Mouse (Mus musculus) neural tube, embryonic 13.5 days (tissue): ENCODE results near the gene Mn1. TPM values are rescaled to one million over a fixed set of nuclear protein-coding genes. Genes with fewer than 3 reads are reported as not detected.

Source experiments
- ATAC-seq: fragments of 200-750 bp; cut with Nextera tagmentation; 2 replicates; pipeline ENCODE4 v1.8.0; 2017; ENCODE audit warnings: low read depth, mild to moderate bottlenecking, moderate TSS enrichment, moderate library complexity
- H3K27ac ChIP-seq: fragments of 300-500 bp; sonication (generic); replicated peaks from 2 replicates; pipeline ENCODE4 v1.5.1; 2015; ENCODE audit warnings: moderate library complexity, mild to moderate bottlenecking, inconsistent platforms
- H3K27me3 ChIP-seq: fragments of 300-500 bp; sonication (generic); 2 replicates; pipeline ENCODE4 v1.6.1; 2015; ENCODE audit warnings: mild to moderate bottlenecking, inconsistent platforms
- H3K36me3 ChIP-seq: fragments of 300-500 bp; sonication (generic); 2 replicates; pipeline ENCODE4 v1.6.1; 2015; ENCODE audit warnings: mild to moderate bottlenecking, inconsistent platforms
- H3K4me1 ChIP-seq: fragments of 300-500 bp; sonication (generic); replicated peaks from 2 replicates; pipeline ENCODE4 v1.6.1; 2015; ENCODE audit warnings: inconsistent platforms
- H3K4me2 ChIP-seq: fragments of 300-500 bp; sonication (generic); 2 replicates; pipeline ENCODE4 v1.6.1; 2015; ENCODE audit warnings: inconsistent platforms, mild to moderate bottlenecking, moderate library complexity
- H3K4me3 ChIP-seq: fragments of 300-500 bp; sonication (generic); 2 replicates; pipeline ENCODE4 v1.5.1; 2015; ENCODE audit warnings: mild to moderate bottlenecking, inconsistent platforms
- H3K9ac ChIP-seq: fragments of 300-500 bp; sonication (generic); 2 replicates; pipeline ENCODE4 v1.6.1; 2015; ENCODE audit warnings: moderate library complexity, mild to moderate bottlenecking, inconsistent platforms
- H3K9me3 ChIP-seq: fragments of 300-500 bp; sonication (generic); 2 replicates; pipeline ENCODE4 v1.6.1; 2016; ENCODE audit warnings: inconsistent platforms
- WGBS: fragments of 180-500 bp; shearing (Covaris S2); methylation state at CpG from one replicate; pipeline ENCODE4 v1.1.7; 2015; 5-methylcytosine and 5-hydroxymethylcytosine counted together
- polyA plus RNA-seq: library from polyadenylated mRNA; unstranded; fragments of >200 nt; fragmentation: Nextera tagmentation; extraction: Ambion mirVana; gene quantifications from 2 replicates; pipeline ENCODE4 v1.2.1, GENCODE M21; 2015

Mn1 gene
- polyA plus RNA-seq, 1 experiment from 2014 or later: 22.3 TPM

DNA sequence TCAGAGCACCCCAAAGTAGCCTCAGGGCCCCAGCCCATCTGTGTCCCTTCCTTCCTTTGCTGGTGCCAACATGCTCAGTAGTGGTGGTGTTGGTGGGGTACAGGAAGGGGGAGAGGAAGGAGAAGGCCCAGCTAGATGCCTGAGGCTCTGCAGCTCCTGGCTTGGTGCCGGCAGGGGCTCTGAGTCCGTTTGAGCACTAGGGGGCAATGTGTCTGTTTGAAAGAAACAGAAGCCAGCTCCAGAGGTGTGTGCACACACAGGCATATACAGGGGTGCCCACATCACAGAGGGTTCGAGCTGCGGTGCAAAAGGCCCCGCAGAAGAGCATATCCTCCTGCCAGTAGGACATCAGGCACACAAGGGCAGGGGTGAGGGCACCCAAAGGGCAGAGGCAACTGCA, 3.0 kb upstream of the Mn1 start:
- Histone ChIP-seq H3K9me3 (no peaks in the 10 kb centered on the region), H3K4me3 (no peak overlapping the region), H3K4me1 (peaks cover 60% of the 10 kb centered on the region), H3K27ac (peak overlapping the region; percentile 54), H3K4me2 (peak overlapping the region; percentile 95), H3K36me3 (no peaks in the 10 kb centered on the region), H3K9ac (peak overlapping the region; percentile 97; the same call in 1 of the 2 replicates), H3K27me3 (peaks cover 34% of the 10 kb centered on the region)
- WGBS: 0% methylated on average over 5 of the region's 5 CpGs
- ATAC-seq: peak; percentile 28; the same call in 1 of the 2 replicates

- Histone ChIP-seq H3K27me3 (peaks cover 30% of the 10 kb centered on the region), H3K9ac (peak overlapping the region; percentile 97; the same call in 1 of the 2 replicates), H3K9me3 (no peaks in the 10 kb centered on the region), H3K27ac (peak overlapping the region; percentile 54), H3K4me3 (peak overlapping the region; percentile 87; the same call in 1 of the 2 replicates), H3K4me1 (peaks cover 60% of the 10 kb centered on the region), H3K36me3 (no peaks in the 10 kb centered on the region), H3K4me2 (peak overlapping the region; percentile 95)
- WGBS: 44% methylated on average over 4 of the region's 4 CpGs
- no peak for ATAC-seq
These were observed 2.4 kb upstream of the Mn1 start for GRCm38 (mm10) chr5:111414770-111415249.

GRCm38 (mm10) chr5:111415575-111415974, 1.6 kb upstream of the Mn1 start:
- Histone ChIP-seq H3K27me3 (peaks cover 27% of the 10 kb centered on the region), H3K4me1 (peaks cover 68% of the 10 kb centered on the region), H3K9ac (peak overlapping the region; percentile 97), H3K27ac (peak overlapping the region; percentile 94; the same call in 1 of the 2 replicates), H3K36me3 (no peaks in the 10 kb centered on the region), H3K4me3 (peak overlapping the region; percentile 87), H3K4me2 (peak overlapping the region; percentile 95), H3K9me3 (no peaks in the 10 kb centered on the region)
- WGBS: under 1% methylated on average over 14 of the region's 14 CpGs
- no peak for ATAC-seq

DNA sequence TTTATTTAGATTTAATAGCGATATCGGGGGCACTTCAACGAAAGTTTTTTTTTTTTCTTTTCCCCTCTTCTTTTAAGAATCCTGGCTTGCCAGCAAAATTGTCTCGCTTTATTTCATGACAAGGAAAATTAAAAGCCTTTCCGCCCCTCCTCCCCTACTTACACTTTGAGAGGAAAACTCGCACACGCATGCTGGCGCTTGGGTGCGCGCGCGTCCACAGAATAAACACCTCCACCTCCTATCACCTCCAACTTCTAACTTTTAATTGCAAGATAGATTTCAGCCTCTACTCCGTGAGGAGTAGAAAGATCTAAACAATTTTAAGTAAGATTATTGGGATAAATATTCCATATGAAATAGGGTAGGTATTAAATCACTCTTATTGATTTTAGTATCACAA, 1.1 kb upstream of the Mn1 start:
- Histone ChIP-seq H3K4me3 (peak overlapping the region; percentile 87), H3K9ac (peak overlapping the region; percentile 97), H3K36me3 (0 out of 2 replicates have a peak, but pooled peaks cover 4% of the 10 kb centered on the region), H3K4me2 (peak overlapping the region; percentile 95), H3K9me3 (no peaks in the 10 kb centered on the region), H3K4me1 (peaks cover 73% of the 10 kb centered on the region), H3K27me3 (peaks cover 29% of the 10 kb centered on the region), H3K27ac (peak overlapping the region; percentile 94)
- under 1% methylated on average over 13 of the region's 13 CpGs for WGBS
- ATAC-seq: no peak

DNA sequence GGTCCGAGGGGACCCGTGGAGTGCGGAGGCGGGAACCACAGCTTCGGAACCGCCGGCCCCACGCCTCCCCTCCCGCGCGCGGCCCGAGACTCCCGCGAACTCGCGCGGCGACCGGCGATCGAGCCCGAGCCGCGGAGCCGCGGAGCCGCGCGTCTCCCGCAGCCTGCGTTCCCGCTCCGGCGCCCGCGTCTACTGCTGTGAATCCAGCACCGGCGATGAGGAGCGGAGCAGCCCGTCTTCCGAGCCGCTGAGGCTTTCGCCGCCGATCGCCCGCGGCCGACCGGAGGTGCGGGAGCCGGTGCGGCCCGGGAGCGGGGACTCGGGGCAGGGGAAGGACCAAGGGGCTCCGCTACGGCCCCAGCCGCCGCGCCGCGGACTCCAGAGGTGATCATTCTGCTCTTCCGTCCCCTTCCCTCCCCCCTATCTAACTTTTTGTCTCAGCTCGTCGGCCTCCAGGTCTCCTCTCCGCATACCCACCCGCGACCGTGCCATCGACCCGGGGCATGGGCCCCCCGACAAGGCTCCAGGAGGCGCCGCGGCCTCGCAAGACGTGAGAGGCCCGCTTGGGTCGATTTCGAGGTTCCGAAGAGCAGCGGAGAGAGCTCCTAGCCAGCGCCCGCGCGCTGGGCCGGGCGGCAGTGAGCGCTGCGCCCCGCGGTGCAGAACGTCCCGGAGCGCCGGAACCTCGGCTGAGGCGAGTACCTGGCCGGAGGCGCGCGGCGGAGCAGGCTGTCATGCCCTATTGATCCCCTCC, 393 bp downstream of the Mn1 start:
- H3K9ac ChIP-seq: peak overlapping the region; percentile 97
- H3K4me1 ChIP-seq: peaks cover 88% of the 10 kb centered on the region
- peak overlapping the region; percentile 94 for H3K27ac ChIP-seq
- peak overlapping the region; percentile 87 for H3K4me3 ChIP-seq
- peak overlapping the region; percentile 95 for H3K4me2 ChIP-seq
- no peaks in the 10 kb centered on the region for H3K9me3 ChIP-seq
- H3K36me3 ChIP-seq: 0 out of 2 replicates have a peak, but pooled peaks cover 12% of the 10 kb centered on the region
- 0% methylated on average over 98 of the region's 105 CpGs for WGBS
- peaks cover 21% of the 10 kb centered on the region for H3K27me3 ChIP-seq
- ATAC-seq: 0 out of 2 replicates have a peak, but pooled peaks have one; percentile 2

DNA sequence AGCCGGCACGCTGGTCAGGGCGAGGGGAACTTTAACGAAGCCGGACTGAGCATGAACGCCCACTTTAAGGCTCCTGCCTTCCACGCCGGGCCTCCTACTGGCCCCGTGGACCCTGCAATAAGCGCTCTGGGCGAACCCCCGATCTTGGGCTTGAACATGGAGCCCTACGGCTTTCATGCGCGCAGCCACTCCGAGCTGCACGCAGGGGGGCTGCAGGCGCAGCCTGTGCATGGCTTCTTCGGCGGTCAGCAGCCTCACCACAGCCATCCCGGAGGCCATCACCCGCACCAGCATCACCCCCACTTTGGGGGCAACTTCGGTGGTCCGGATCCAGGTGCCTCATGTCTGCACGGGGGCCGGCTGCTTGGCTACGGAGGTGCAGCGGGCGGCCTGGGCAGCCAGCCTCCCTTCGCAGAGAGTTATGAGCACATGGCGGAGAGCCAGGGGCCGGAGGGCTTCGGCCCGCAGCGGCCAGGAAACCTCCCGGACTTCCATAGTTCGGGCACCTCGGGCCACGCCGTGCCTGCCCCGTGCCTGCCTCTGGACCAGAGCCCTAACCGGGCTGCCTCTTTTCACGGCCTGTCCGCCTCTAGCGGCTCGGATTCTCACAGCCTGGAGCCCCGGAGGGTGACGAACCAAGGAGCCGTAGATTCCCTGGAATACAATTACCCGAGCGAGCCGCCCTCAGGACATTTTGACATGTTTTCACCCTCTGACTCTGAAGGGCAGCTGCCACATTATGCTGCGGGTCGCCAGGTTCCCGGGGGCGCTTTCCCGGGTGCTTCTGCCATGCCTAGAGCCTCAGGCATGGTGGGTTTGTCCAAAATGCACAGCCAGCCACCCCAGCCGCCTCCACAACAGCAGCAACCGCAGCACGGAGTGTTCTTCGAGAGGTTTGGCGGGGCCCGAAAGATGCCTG, 1.3 kb downstream of the Mn1 start:
- 1% methylated on average over 63 of the region's 63 CpGs for WGBS
- peak overlapping the region; percentile 97 for H3K9ac ChIP-seq
- H3K4me3 ChIP-seq: peak overlapping the region; percentile 87
- H3K4me1 ChIP-seq: peaks cover 91% of the 10 kb centered on the region
- peak overlapping the region; percentile 95 for H3K4me2 ChIP-seq
- 0 out of 2 replicates have a peak, but pooled peaks cover 12% of the 10 kb centered on the region for H3K36me3 ChIP-seq
- H3K9me3 ChIP-seq: no peaks in the 10 kb centered on the region
- H3K27ac ChIP-seq: peak overlapping the region; percentile 94
- H3K27me3 ChIP-seq: peaks cover 14% of the 10 kb centered on the region
- no peak for ATAC-seq

DNA sequence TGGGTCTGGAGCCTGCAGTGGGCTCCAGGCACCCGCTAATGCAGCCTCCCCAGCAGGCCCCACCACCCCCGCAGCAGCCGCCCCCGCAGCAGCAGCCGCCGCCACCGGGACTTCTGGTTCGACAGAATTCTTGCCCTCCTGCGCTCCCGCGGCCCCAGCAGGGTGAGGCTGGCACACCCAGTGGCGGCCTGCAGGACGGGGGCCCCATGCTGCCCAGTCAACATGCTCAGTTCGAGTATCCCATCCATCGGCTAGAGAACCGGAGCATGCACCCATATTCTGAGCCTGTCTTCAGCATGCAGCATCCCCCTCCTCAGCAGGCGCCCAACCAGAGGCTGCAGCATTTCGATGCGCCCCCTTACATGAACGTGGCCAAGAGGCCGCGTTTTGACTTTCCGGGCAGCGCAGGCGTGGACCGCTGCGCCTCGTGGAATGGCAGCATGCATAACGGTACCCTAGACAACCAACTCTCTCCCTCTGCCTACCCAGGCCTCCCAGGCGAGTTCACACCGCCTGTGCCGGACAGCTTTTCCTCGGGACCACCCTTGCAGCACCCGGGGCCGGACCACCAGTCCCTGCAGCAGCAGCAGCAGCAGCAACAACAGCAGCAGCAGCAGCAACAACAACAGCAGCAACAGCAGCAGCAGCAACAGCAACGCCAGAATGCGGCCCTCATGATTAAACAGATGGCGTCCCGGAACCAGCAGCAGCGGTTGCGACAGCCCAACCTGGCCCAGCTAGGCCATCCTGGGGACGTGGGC, 2.1 kb downstream of the Mn1 start:
- ATAC-seq: no peak
- Histone ChIP-seq H3K9ac (peak overlapping the region; percentile 97), H3K27ac (peak overlapping the region; percentile 94), H3K4me1 (peaks cover 91% of the 10 kb centered on the region), H3K27me3 (peaks cover 8% of the 10 kb centered on the region; the same call in 1 of the 2 replicates), H3K9me3 (no peaks in the 10 kb centered on the region), H3K4me3 (peak overlapping the region; percentile 87), H3K36me3 (0 out of 2 replicates have a peak, but pooled peaks cover 12% of the 10 kb centered on the region), H3K4me2 (peak overlapping the region; percentile 95)
- WGBS: 3% methylated on average over 42 of the region's 42 CpGs

DNA sequence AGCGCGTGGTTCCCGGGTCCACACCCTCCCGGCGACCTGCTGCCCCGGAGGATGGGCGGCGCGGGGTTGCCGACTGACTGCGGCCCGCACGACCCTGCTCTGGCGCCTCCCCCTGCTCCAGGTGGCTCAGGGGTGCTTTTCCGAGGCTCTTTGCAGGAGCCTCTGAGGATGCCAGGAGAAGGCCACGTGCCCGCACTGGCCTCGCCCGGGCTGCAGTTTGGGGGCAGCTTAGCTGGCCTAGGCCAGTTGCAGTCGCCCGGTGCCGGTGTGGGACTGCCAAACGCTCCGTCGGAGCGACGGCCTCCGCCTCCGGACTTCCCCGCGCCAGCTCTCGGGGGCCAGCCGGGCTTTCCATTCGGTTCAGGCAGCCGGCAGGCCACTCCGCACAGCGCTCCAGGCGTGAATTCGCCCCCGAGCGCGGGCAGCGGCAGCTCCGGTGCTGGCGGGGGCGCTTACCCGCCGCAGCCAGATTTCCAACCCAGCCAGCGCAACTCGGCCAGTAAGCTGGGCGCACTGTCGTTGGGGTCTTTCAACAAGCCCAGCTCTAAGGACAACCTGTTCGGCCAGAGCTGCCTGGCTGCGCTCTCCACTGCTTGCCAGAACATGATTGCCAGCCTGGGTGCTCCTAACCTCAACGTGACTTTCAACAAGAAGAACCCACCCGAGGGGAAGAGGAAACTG, 3.0 kb downstream of the Mn1 start:
- H3K4me3 ChIP-seq: peak overlapping the region; percentile 87
- H3K27ac ChIP-seq: peak overlapping the region; percentile 94; the same call in 1 of the 2 replicates
- peaks cover 8% of the 10 kb centered on the region; the same call in 1 of the 2 replicates for H3K27me3 ChIP-seq
- peak overlapping the region; percentile 97 for H3K9ac ChIP-seq
- H3K4me2 ChIP-seq: peak overlapping the region; percentile 95
- H3K4me1 ChIP-seq: peaks cover 91% of the 10 kb centered on the region
- H3K9me3 ChIP-seq: no peaks in the 10 kb centered on the region
- 2% methylated on average over 56 of the region's 56 CpGs for WGBS
- 0 out of 2 replicates have a peak, but pooled peaks cover 12% of the 10 kb centered on the region for H3K36me3 ChIP-seq
- no peak for ATAC-seq

GRCm38 (mm10) chr5:111420896-111421295, 3.7 kb downstream of the Mn1 start:
- peaks cover 91% of the 10 kb centered on the region for H3K4me1 ChIP-seq

GRCm38 (mm10) chr5:111421424-111421823, 4.3 kb downstream of the Mn1 start:
- Histone ChIP-seq H3K4me3 (peak overlapping the region; percentile 87), H3K4me1 (peaks cover 91% of the 10 kb centered on the region), H3K27me3 (peaks cover 8% of the 10 kb centered on the region; the same call in 1 of the 2 replicates), H3K27ac (peak overlapping the region; percentile 94; the same call in 1 of the 2 replicates), H3K36me3 (0 out of 2 replicates have a peak, but pooled peaks cover 12% of the 10 kb centered on the region), H3K4me2 (peak overlapping the region; percentile 95), H3K9me3 (no peaks in the 10 kb centered on the region), H3K9ac (peak overlapping the region; percentile 97)
- WGBS: 46% methylated on average over 15 of the region's 15 CpGs
- ATAC-seq: no peak

More at GRCm38 (mm10) chr5:111420896-111421295, 3.7 kb downstream of the Mn1 start:
- Histone ChIP-seq H3K9ac (peak overlapping the region; percentile 97), H3K4me3 (peak overlapping the region; percentile 87), H3K4me2 (peak overlapping the region; percentile 95), H3K27me3 (peaks cover 8% of the 10 kb centered on the region; the same call in 1 of the 2 replicates), H3K9me3 (no peaks in the 10 kb centered on the region), H3K36me3 (0 out of 2 replicates have a peak, but pooled peaks cover 12% of the 10 kb centered on the region), H3K27ac (0 out of 2 replicates have a peak overlapping the region, but pooled peaks have one; percentile 94)
- 33% methylated on average over 22 of the region's 22 CpGs for WGBS
- ATAC-seq: no peak
